Mouse (Mus musculus): ENCODE data around the gene Eif2b1.
"Not testable (repeated sequence)": the region's sequence is repeated elsewhere in the genome, so short reads cannot be mapped to it uniquely, and the experiment has no call there.

Gene Eif2b1

GRCm38 (mm10) chr5:124604296-124604695, 25.4 kb upstream of the Eif2b1 start:
- Histone ChIP-seq H3K9me3 (ENCODE audit: low read length) (no peaks in the 10 kb centered on the region), H3K27me3 (ENCODE audit: insufficient read depth, low read length) (no peaks in the 10 kb centered on the region), H3K4me1 (replicated peaks; ENCODE audit: low read depth, low read length) (peaks cover 34% of the 10 kb centered on the region), H3K36me3 (ENCODE audit: insufficient read depth, low read length) (peaks cover 14% of the 10 kb centered on the region; the same call in 1 of the 2 replicates), H3K4me3 (replicated peaks; ENCODE audit: low read length) (no peak overlapping the region)
- TF ChIP-seq NANOG (IDR thresholded peaks at IDR 0.05; ENCODE audit: borderline replicate concordance, low read length) (no peak), CTCF (conservative IDR thresholded peaks at IDR 0.05; ENCODE audit: low read length) (no peak), POU5F1 (IDR thresholded peaks at IDR 0.05; ENCODE audit: borderline replicate concordance, low read length) (no peak)

- peaks cover 11% of the 10 kb centered on the region; the same call in 1 of the 2 replicates for H3K36me3 ChIP-seq (ENCODE audit: insufficient read depth, low read length)
- H3K27me3 ChIP-seq (ENCODE audit: insufficient read depth, low read length): no peaks in the 10 kb centered on the region
- H3K4me3 ChIP-seq (replicated peaks; ENCODE audit: low read length): no peak overlapping the region
- H3K4me1 ChIP-seq (replicated peaks; ENCODE audit: low read depth, low read length): peaks cover 32% of the 10 kb centered on the region
- TF ChIP-seq POU5F1 (IDR thresholded peaks at IDR 0.05; ENCODE audit: borderline replicate concordance, low read length) (no peak), CTCF (conservative IDR thresholded peaks at IDR 0.05; ENCODE audit: low read length) (peak; percentile 56), NANOG (IDR thresholded peaks at IDR 0.05; ENCODE audit: borderline replicate concordance, low read length) (no peak)
- H3K9me3 ChIP-seq (ENCODE audit: low read length): no peaks in the 10 kb centered on the region
These were observed 23.4 kb upstream of the Eif2b1 start for GRCm38 (mm10) chr5:124602349-124602748.

GRCm38 (mm10) chr5:124599726-124600125, 20.8 kb upstream of the Eif2b1 start:
- Histone ChIP-seq H3K4me1 (replicated peaks; ENCODE audit: low read depth, low read length) (peaks cover 22% of the 10 kb centered on the region), H3K36me3 (ENCODE audit: insufficient read depth, low read length) (peaks cover 36% of the 10 kb centered on the region)
- not testable (repeated sequence) for H3K4me3 ChIP-seq (replicated peaks; ENCODE audit: low read length); H3K27me3 ChIP-seq (ENCODE audit: insufficient read depth, low read length); H3K9me3 ChIP-seq (ENCODE audit: low read length)

- Histone ChIP-seq H3K9me3 (ENCODE audit: low read length) (no peaks in the 10 kb centered on the region), H3K36me3 (ENCODE audit: insufficient read depth, low read length) (peaks cover 45% of the 10 kb centered on the region), H3K4me3 (replicated peaks; ENCODE audit: low read length) (peak overlapping the region; percentile 91), H3K4me1 (replicated peaks; ENCODE audit: low read depth, low read length) (peaks cover 22% of the 10 kb centered on the region), H3K27me3 (ENCODE audit: insufficient read depth, low read length) (no peaks in the 10 kb centered on the region)
- no peak for TF ChIP-seq CTCF (conservative IDR thresholded peaks at IDR 0.05; ENCODE audit: low read length)
- no peak for TF ChIP-seq POU5F1 (IDR thresholded peaks at IDR 0.05; ENCODE audit: borderline replicate concordance, low read length)
- no peak for TF ChIP-seq NANOG (IDR thresholded peaks at IDR 0.05; ENCODE audit: borderline replicate concordance, low read length)
These were observed 19.6 kb upstream of the Eif2b1 start for GRCm38 (mm10) chr5:124598224-124599174.

GRCm38 (mm10) chr5:124592768-124593167, 13.8 kb upstream of the Eif2b1 start:
- Histone ChIP-seq H3K9me3 (ENCODE audit: low read length) (no peaks in the 10 kb centered on the region), H3K27me3 (ENCODE audit: insufficient read depth, low read length) (no peaks in the 10 kb centered on the region), H3K4me3 (replicated peaks; ENCODE audit: low read length) (no peak overlapping the region), H3K4me1 (replicated peaks; ENCODE audit: low read depth, low read length) (peaks cover 15% of the 10 kb centered on the region; the same call in 1 of the 2 replicates), H3K36me3 (ENCODE audit: insufficient read depth, low read length) (peaks cover 88% of the 10 kb centered on the region)
- no peak for TF ChIP-seq POU5F1 (IDR thresholded peaks at IDR 0.05; ENCODE audit: borderline replicate concordance, low read length)
- TF ChIP-seq CTCF (conservative IDR thresholded peaks at IDR 0.05; ENCODE audit: low read length): no peak
- no peak for TF ChIP-seq NANOG (IDR thresholded peaks at IDR 0.05; ENCODE audit: borderline replicate concordance, low read length)

GRCm38 (mm10) chr5:124582515-124582914, 3.6 kb upstream of the Eif2b1 start:
- H3K27me3 ChIP-seq (ENCODE audit: insufficient read depth, low read length): no peaks in the 10 kb centered on the region
- H3K36me3 ChIP-seq (ENCODE audit: insufficient read depth, low read length): peaks cover 76% of the 10 kb centered on the region
- no peak overlapping the region for H3K4me3 ChIP-seq (replicated peaks; ENCODE audit: low read length)
- TF ChIP-seq NANOG (IDR thresholded peaks at IDR 0.05; ENCODE audit: borderline replicate concordance, low read length) (no peak), CTCF (conservative IDR thresholded peaks at IDR 0.05; ENCODE audit: low read length) (no peak), POU5F1 (IDR thresholded peaks at IDR 0.05; ENCODE audit: borderline replicate concordance, low read length) (no peak)
- H3K9me3 ChIP-seq (ENCODE audit: low read length): no peaks in the 10 kb centered on the region
- peaks cover 34% of the 10 kb centered on the region for H3K4me1 ChIP-seq (replicated peaks; ENCODE audit: low read depth, low read length)

- H3K4me1 ChIP-seq (replicated peaks; ENCODE audit: low read depth, low read length): peaks cover 41% of the 10 kb centered on the region
- TF ChIP-seq NANOG (IDR thresholded peaks at IDR 0.05; ENCODE audit: borderline replicate concordance, low read length) (no peak), CTCF (conservative IDR thresholded peaks at IDR 0.05; ENCODE audit: low read length) (no peak), POU5F1 (IDR thresholded peaks at IDR 0.05; ENCODE audit: borderline replicate concordance, low read length) (no peak)
- H3K27me3 ChIP-seq (ENCODE audit: insufficient read depth, low read length): no peaks in the 10 kb centered on the region
- peaks cover 82% of the 10 kb centered on the region for H3K36me3 ChIP-seq (ENCODE audit: insufficient read depth, low read length)
- H3K9me3 ChIP-seq (ENCODE audit: low read length): no peaks in the 10 kb centered on the region
- no peak overlapping the region for H3K4me3 ChIP-seq (replicated peaks; ENCODE audit: low read length)
These were observed 3.5 kb downstream of the Eif2b1 start for GRCm38 (mm10) chr5:124575467-124575866.

- peaks cover 30% of the 10 kb centered on the region for H3K4me1 ChIP-seq (replicated peaks; ENCODE audit: low read depth, low read length)
- H3K27me3 ChIP-seq (ENCODE audit: insufficient read depth, low read length): no peaks in the 10 kb centered on the region
- no peak overlapping the region for H3K4me3 ChIP-seq (replicated peaks; ENCODE audit: low read length)
- TF ChIP-seq NANOG (IDR thresholded peaks at IDR 0.05; ENCODE audit: borderline replicate concordance, low read length) (no peak), CTCF (conservative IDR thresholded peaks at IDR 0.05; ENCODE audit: low read length) (no peak), POU5F1 (IDR thresholded peaks at IDR 0.05; ENCODE audit: borderline replicate concordance, low read length) (no peak)
- peaks cover 100% of the 10 kb centered on the region for H3K36me3 ChIP-seq (ENCODE audit: insufficient read depth, low read length)
- H3K9me3 ChIP-seq (ENCODE audit: low read length): no peaks in the 10 kb centered on the region
These were observed 7.9 kb downstream of the Eif2b1 start for GRCm38 (mm10) chr5:124571068-124571467.
